Mouse (Mus musculus) embryonic facial prominence, embryonic 14.5 days (tissue): Measurements from ENCODE around the gene Gm21969. TPM values are rescaled to one million over a fixed set of nuclear protein-coding genes. Genes with fewer than 3 reads are reported as not detected.

Source experiments
- ATAC-seq: fragments of 200-750 bp; cut with Nextera tagmentation; 2 replicates; pipeline ENCODE4 v1.8.0; 2017; ENCODE audit warnings: low read depth, moderate number of reproducible peaks, moderate TSS enrichment
- DNase-seq: peaks from one replicate; pipeline ENCODE4 v3.0.0-alpha.2; 2015; ENCODE audit warnings: low spot score
- H3K27ac ChIP-seq: fragments of 300-500 bp; sonication (generic); replicated peaks from 2 replicates; pipeline ENCODE4 v1.5.1; 2014; ENCODE audit warnings: low read depth, mild to moderate bottlenecking, low read length, moderate library complexity
- H3K27me3 ChIP-seq: fragments of 300-500 bp; sonication (generic); replicated peaks from 2 replicates; pipeline ENCODE4 v1.6.1; 2014; ENCODE audit warnings: low read length; ENCODE audit not compliant: control insufficient read depth, insufficient read depth
- H3K36me3 ChIP-seq: fragments of 300-500 bp; sonication (generic); 2 replicates; pipeline ENCODE4 v1.6.1; 2014; ENCODE audit warnings: low read length, mixed read lengths; ENCODE audit not compliant: control insufficient read depth, insufficient read depth
- H3K4me1 ChIP-seq: fragments of 300-500 bp; sonication (generic); 2 replicates; pipeline ENCODE4 v1.6.1; 2014; ENCODE audit warnings: antibody characterized with exemption, low read length; ENCODE audit not compliant: control insufficient read depth, insufficient read depth
- H3K4me2 ChIP-seq: fragments of 300-500 bp; sonication (generic); 2 replicates; pipeline ENCODE4 v1.6.1; 2014; ENCODE audit warnings: low read depth, mild to moderate bottlenecking, low read length, moderate library complexity, mixed read lengths
- H3K4me3 ChIP-seq: fragments of 300-500 bp; sonication (generic); 2 replicates; pipeline ENCODE4 v1.5.1; 2014; ENCODE audit warnings: low read depth, mild to moderate bottlenecking, low read length
- H3K9ac ChIP-seq: fragments of 300-500 bp; sonication (generic); 2 replicates; pipeline ENCODE4 v1.6.1; 2014; ENCODE audit warnings: low read depth, mild to moderate bottlenecking, low read length, moderate library complexity, mixed read lengths
- H3K9me3 ChIP-seq: fragments of 300-500 bp; sonication (generic); 2 replicates; pipeline ENCODE4 v1.6.1; 2016; ENCODE audit warnings: low read length; ENCODE audit not compliant: control insufficient read depth
- WGBS: fragments of 180-500 bp; shearing (Covaris S2); extraction: QIAGEN DNeasy Blood & Tissue Kit; methylation state at CpG from one replicate; pipeline ENCODE4 v1.1.7; 2014; 5-methylcytosine and 5-hydroxymethylcytosine counted together
- polyA plus RNA-seq: library from polyadenylated mRNA; unstranded; fragments of >200 nt; fragmentation: Nextera tagmentation; extraction: Ambion mirVana; gene quantifications from 2 replicates; pipeline ENCODE4 v1.2.1, GENCODE M21; 2014

Gm21969 gene
- polyA plus RNA-seq, 1 experiment from 2014 or later: not detected

DNA sequence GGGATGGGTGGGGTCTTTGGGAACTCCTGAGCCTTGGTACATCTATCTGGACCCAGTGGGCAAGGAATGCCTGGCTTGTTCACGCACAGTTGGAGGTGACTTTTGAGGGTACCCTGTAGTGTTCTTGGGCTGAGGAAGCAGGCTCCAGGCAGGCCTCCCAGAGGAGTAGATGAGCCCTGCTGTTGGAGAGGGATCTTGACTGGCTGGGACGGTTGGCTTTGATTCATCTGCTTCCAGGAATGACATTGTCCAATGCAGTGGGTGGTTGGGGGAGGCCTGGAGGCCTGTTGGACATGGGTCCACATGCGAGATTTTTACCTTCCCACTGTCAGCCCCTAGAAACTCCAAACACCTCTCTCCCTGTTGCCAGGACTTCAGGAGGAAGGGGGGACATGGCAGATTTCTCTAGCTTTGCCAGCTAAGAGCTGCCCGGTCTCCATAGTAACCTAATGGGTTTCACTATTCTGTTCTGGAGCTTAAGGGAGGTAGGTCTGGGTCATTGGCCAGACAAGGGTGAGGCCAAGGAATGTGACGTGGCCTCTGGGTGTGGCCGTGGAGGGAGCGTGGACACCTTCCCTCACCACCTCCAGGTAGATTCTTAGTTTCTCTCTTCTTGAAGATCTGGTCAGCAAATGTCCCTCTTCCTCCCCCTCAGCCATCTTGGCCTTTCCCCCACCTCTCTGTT lies 28.7 kb downstream of the Gm21969 start:
- Histone ChIP-seq H3K4me1 (0 out of 2 replicates have a peak, but pooled peaks cover 5% of the 10 kb centered on the region), H3K4me3 (no peak overlapping the region), H3K36me3 (0 out of 2 replicates have a peak, but pooled peaks cover 4% of the 10 kb centered on the region), H3K27me3 (no peaks in the 10 kb centered on the region), H3K27ac (no peak overlapping the region), H3K9ac (no peak overlapping the region), H3K4me2 (no peak overlapping the region), H3K9me3 (no peaks in the 10 kb centered on the region)
- no peak for ATAC-seq
- DNase-seq: no peak
- 85% methylated on average over 7 of the region's 7 CpGs for WGBS

DNA sequence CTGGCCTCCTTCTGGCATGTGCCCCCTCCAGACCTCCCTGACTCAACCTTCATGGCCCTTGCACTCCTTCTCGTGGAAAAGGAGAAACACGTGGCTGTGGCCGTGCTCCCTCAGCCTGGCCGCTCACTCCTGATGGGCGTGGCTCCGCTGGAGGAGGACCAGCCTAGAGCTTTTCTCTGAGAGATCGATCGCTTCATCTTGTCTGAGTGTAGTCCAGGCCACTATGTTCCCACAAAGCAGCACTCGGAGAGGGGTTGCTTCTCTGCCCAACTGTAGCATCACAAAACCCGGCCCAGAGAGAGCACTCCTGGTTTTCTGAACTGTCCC lies 29.2 kb downstream of the Gm21969 start:
- H3K4me3 ChIP-seq: no peak overlapping the region
- 0 out of 2 replicates have a peak, but pooled peaks cover 8% of the 10 kb centered on the region for H3K36me3 ChIP-seq
- no peak for ATAC-seq
- H3K27me3 ChIP-seq: no peaks in the 10 kb centered on the region
- no peak overlapping the region for H3K27ac ChIP-seq
- H3K9ac ChIP-seq: no peak overlapping the region
- DNase-seq: no peak
- 77% methylated on average over 10 of the region's 10 CpGs for WGBS
- H3K4me2 ChIP-seq: no peak overlapping the region
- H3K4me1 ChIP-seq: 0 out of 2 replicates have a peak, but pooled peaks cover 5% of the 10 kb centered on the region
- H3K9me3 ChIP-seq: no peaks in the 10 kb centered on the region

DNA sequence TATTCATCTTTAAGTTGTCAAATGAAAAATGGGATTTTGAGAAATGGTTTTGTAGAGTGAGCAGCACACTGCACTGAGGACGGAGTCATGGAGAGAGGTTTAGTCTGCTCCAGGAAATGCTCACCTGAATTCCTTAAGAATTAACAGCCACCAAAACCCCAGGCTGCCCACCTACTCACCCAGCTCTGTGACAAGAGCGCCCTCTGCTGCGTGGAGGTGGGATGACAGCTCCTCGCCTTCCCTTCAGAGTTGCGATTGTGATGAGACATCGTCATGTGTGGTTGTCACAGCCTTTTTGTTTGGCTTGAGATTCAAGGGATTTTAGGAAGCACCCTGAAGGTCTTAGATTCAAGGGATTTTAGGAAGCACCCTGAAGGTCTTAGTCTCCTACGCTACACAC lies 33.4 kb downstream of the Gm21969 start:
- 0 out of 2 replicates have a peak, but pooled peaks have one; percentile 42 for ATAC-seq

DNA sequence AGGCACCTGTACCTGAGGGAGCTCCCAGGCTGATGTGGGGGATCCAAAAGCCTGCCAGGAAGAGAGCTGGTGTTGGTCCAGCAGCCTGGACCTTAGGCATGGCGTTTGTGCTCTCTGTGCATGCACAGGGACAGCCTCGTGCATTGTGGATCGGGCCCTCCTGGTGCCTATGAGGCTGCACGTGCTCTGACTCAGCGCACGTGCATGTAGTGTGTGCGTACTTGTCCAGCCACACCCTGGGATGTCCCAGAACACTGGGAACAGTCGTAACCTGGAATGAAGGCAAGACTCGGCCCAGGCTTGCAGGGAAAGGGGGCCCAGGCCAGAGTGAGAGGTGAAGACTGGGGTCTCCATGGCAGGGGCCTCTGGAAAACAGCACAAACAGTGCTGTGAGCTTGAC lies 34.9 kb downstream of the Gm21969 start:
- peaks cover 16% of the 10 kb centered on the region for H3K27me3 ChIP-seq
- WGBS: 87% methylated on average over 9 of the region's 9 CpGs
- H3K9ac ChIP-seq: no peak overlapping the region
- ATAC-seq (no peak), DNase-seq (no peak)
- no peak overlapping the region for H3K27ac ChIP-seq
- H3K36me3 ChIP-seq: 0 out of 2 replicates have a peak, but pooled peaks cover 9% of the 10 kb centered on the region
- H3K4me3 ChIP-seq: no peak overlapping the region
- H3K9me3 ChIP-seq: no peaks in the 10 kb centered on the region
- H3K4me2 ChIP-seq: no peak overlapping the region
- H3K4me1 ChIP-seq: peaks cover 8% of the 10 kb centered on the region

More for the DNA sequence above, 33.4 kb downstream of the Gm21969 start:
- no peaks in the 10 kb centered on the region for H3K9me3 ChIP-seq
- DNase-seq: no peak
- WGBS: 19% methylated on average over 7 of the region's 7 CpGs
- no peak overlapping the region for H3K4me3 ChIP-seq
- 0 out of 2 replicates have a peak, but pooled peaks cover 9% of the 10 kb centered on the region for H3K36me3 ChIP-seq
- H3K27ac ChIP-seq: no peak overlapping the region
- H3K9ac ChIP-seq: no peak overlapping the region
- 0 out of 2 replicates have a peak, but pooled peaks cover 2% of the 10 kb centered on the region for H3K27me3 ChIP-seq
- H3K4me1 ChIP-seq: 0 out of 2 replicates have a peak, but pooled peaks cover 2% of the 10 kb centered on the region
- H3K4me2 ChIP-seq: no peak overlapping the region

DNA sequence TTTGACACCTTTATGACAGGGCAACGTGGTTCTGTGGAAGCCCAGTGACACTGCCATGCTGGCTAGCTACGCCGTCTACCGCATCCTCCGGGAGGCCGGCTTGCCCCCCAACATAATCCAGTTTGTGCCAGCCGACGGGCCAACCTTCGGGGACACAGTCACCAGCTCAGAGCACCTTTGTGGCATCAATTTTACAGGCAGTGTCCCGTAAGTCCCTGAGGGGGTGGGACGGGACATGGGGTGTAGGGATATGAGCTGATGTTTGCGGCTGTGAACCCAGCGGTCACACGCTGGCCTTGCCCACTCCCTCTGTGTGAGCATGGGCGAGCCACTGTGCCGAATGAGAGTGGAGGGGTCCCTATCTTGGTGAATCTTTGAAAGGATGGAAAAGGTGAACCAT lies 35.4 kb downstream of the Gm21969 start:
- Histone ChIP-seq H3K9ac (no peak overlapping the region), H3K4me2 (no peak overlapping the region), H3K36me3 (0 out of 2 replicates have a peak, but pooled peaks cover 9% of the 10 kb centered on the region), H3K9me3 (no peaks in the 10 kb centered on the region), H3K4me1 (peaks cover 8% of the 10 kb centered on the region), H3K27me3 (peaks cover 18% of the 10 kb centered on the region), H3K27ac (no peak overlapping the region), H3K4me3 (no peak overlapping the region)
- ATAC-seq: no peak
- 93% methylated on average over 16 of the region's 16 CpGs for WGBS
- no peak for DNase-seq

DNA sequence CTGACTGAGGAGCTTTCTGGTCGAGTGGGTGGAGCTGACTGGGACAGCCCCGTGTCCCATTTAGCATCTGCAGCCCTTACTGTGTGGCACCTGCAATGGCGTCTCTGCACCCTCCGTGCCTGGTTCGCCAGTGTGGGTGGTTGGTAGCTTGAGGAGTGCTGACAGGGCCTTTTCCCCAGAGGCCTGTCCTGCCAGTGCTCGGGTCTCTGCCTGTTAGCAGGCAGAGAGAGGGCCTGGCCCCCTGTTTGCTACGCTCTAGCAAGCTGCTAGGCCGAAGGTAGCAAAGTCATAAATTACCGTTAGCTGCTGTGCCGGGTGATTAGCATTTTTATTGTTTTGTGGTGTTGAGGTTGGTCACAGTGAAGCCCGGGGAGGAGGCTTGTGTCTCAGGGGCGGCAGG lies 36.8 kb downstream of the Gm21969 start:
- no peak overlapping the region for H3K4me3 ChIP-seq
- H3K27me3 ChIP-seq: peaks cover 18% of the 10 kb centered on the region
- H3K4me1 ChIP-seq: peaks cover 8% of the 10 kb centered on the region
- 59% methylated on average over 11 of the region's 12 CpGs for WGBS
- DNase-seq (no peak), ATAC-seq (no peak)
- H3K9ac ChIP-seq: no peak overlapping the region
- H3K9me3 ChIP-seq: no peaks in the 10 kb centered on the region
- H3K27ac ChIP-seq: no peak overlapping the region
- H3K36me3 ChIP-seq: 0 out of 2 replicates have a peak, but pooled peaks cover 16% of the 10 kb centered on the region
- no peak overlapping the region for H3K4me2 ChIP-seq

DNA sequence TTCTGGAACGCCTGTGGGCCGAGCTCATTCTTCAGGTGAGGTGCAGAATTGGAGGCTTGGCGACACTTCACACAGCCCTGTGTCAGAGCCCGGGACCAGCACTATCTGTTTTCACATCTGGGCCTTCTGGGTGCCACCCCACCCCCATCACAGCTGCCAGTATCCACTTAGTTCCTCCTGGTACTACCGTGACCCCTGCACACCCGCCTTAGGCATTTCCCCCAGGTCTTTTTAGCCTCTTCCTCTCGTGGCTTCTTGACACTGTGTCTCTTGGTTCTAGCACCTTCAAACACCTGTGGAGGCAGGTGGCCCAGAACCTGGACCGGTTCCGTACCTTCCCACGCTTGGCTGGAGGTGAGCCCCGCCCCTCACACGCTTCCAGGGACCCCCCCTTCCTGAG lies 37.3 kb downstream of the Gm21969 start:
- WGBS: 57% methylated on average over 12 of the region's 12 CpGs
- Histone ChIP-seq H3K4me2 (no peak overlapping the region), H3K27me3 (peaks cover 18% of the 10 kb centered on the region), H3K36me3 (0 out of 2 replicates have a peak, but pooled peaks cover 21% of the 10 kb centered on the region), H3K9ac (no peak overlapping the region), H3K4me3 (no peak overlapping the region), H3K27ac (no peak overlapping the region), H3K4me1 (peaks cover 8% of the 10 kb centered on the region), H3K9me3 (no peaks in the 10 kb centered on the region)
- DNase-seq (no peak), ATAC-seq (no peak)

DNA sequence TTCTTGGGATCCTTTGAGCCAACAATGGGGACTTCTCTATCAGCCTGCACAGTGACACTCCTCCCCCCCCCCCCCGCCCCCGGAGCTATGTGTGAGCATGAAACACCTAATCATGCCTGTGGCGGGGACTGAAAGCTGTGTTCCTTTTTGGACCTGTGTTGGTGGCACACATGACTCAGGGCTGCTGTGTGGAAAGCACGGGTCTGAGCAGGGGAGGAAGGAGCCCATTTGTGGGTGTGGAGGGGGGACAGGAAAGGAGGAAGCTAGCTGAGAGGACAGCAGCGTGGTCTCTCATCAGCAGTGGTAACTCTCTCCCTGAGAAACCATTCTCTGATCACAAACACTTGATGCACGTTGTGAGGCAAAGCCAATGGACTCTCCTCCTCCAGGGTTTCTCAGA lies 37.8 kb downstream of the Gm21969 start:
- peaks cover 18% of the 10 kb centered on the region for H3K27me3 ChIP-seq
- no peak overlapping the region for H3K4me2 ChIP-seq
- no peaks in the 10 kb centered on the region for H3K9me3 ChIP-seq
- H3K27ac ChIP-seq: no peak overlapping the region
- no peak overlapping the region for H3K4me3 ChIP-seq
- no peak overlapping the region for H3K9ac ChIP-seq
- DNase-seq (no peak), ATAC-seq (no peak)
- WGBS: 65% methylated on average over 6 of the region's 6 CpGs
- H3K4me1 ChIP-seq: peaks cover 8% of the 10 kb centered on the region
- 0 out of 2 replicates have a peak, but pooled peaks cover 22% of the 10 kb centered on the region for H3K36me3 ChIP-seq
